Mouse (Mus musculus) CH12.LX (cell line): ENCODE results near the gene Insig2. TPM values are rescaled to one million over a fixed set of nuclear protein-coding genes. Genes with fewer than 3 reads are reported as not detected.

Experiments
- DNase-seq: peaks from one replicate; pipeline ENCODE4 v3.0.0-alpha.2; 2013; ENCODE audit errors: extremely low read depth
- H3K27ac ChIP-seq: 2 replicates; pipeline ENCODE4 v1.5.1; 2012; ENCODE audit warnings: low read depth, mild to moderate bottlenecking, control low read depth, moderate library complexity; ENCODE audit not compliant: insufficient read depth
- H3K27me3 ChIP-seq: replicated peaks from 2 replicates; pipeline ENCODE3; 2012; ENCODE audit warnings: inconsistent platforms
- H3K36me3 ChIP-seq, 2 experiments: replicated peaks in 1 of 2; 2 replicates each; pipeline versions ENCODE3 to v1.6.1; 2012; ENCODE audit warnings: inconsistent platforms in 1 of 2, low read length in 1 of 2, mild to moderate bottlenecking in 1 of 2, mixed read lengths in 1 of 2, moderate library complexity in 1 of 2; ENCODE audit not compliant: control insufficient read depth in 1 of 2, insufficient read depth in 1 of 2
- H3K4me1 ChIP-seq, 2 experiments: 2 replicates each; pipeline ENCODE4 v1.6.1; 2012; ENCODE audit warnings: inconsistent platforms in 1 of 2, moderate library complexity in 1 of 2; ENCODE audit not compliant: insufficient read depth in 2 of 2, control insufficient read depth in 1 of 2
- H3K4me2 ChIP-seq: 2 replicates; pipeline ENCODE4 v1.6.1; 2012; ENCODE audit warnings: low read depth, mild to moderate bottlenecking, control low read depth; ENCODE audit not compliant: poor library complexity, insufficient read depth, severe bottlenecking
- H3K4me3 ChIP-seq, 3 experiments: fragments of 150-350 bp in 1 of 3; sonication (generic) in 1 of 3; replicated peaks in 1 of 3; 2 replicates each; pipeline versions ENCODE3 to v1.5.1; 2011 to 2012; ENCODE audit warnings: low read depth in 2 of 3, low read length in 2 of 3, mild to moderate bottlenecking in 2 of 3, moderate library complexity in 2 of 3, control low read depth in 1 of 3, improper control_type of control experiment in 1 of 3, inconsistent platforms in 1 of 3, mixed read lengths in 1 of 3; ENCODE audit not compliant: poor library complexity in 1 of 3
- H3K79me2 ChIP-seq: replicated peaks from 2 replicates; pipeline ENCODE4 v1.6.1; 2012; ENCODE audit warnings: mild to moderate bottlenecking, moderate library complexity; ENCODE audit not compliant: control insufficient read depth, poor library complexity, insufficient read depth, severe bottlenecking; ENCODE audit errors: extremely low read depth
- H3K9ac ChIP-seq: 2 replicates; pipeline ENCODE4 v1.6.1; 2012; ENCODE audit warnings: low read depth, mild to moderate bottlenecking, control low read depth, moderate library complexity; ENCODE audit not compliant: insufficient read depth
- H3K9me3 ChIP-seq: replicated peaks from 2 replicates; pipeline ENCODE3; 2012; ENCODE audit warnings: low read length, inconsistent platforms, mixed read lengths
- CHD2 ChIP-seq: IDR thresholded peaks from 2 replicates; pipeline ENCODE4 v1.6.1; 2011; ENCODE audit warnings: low read length, improper control_type of control experiment
- ELF1 ChIP-seq: IDR thresholded peaks from 2 replicates; pipeline ENCODE4 v1.6.1; 2014; ENCODE audit warnings: low read depth, mild to moderate bottlenecking, inconsistent platforms, low read length, improper control_type of control experiment
- EP300 ChIP-seq: IDR thresholded peaks from 2 replicates; pipeline ENCODE4 v1.6.1; 2011; ENCODE audit warnings: low read length, improper control_type of control experiment
- HCFC1 ChIP-seq: IDR thresholded peaks from 2 replicates; pipeline ENCODE4 v1.6.1; 2012; ENCODE audit warnings: low read depth, mild to moderate bottlenecking, inconsistent platforms, low read length, improper control_type of control experiment
- IRF4 ChIP-seq: IDR thresholded peaks from 2 replicates; pipeline ENCODE4 v1.6.1; 2014; ENCODE audit warnings: low read depth, mild to moderate bottlenecking, inconsistent platforms, low read length, improper control_type of control experiment
- JUN ChIP-seq: IDR thresholded peaks from 2 replicates; pipeline ENCODE4 v1.6.1; 2011; ENCODE audit warnings: low read depth, mild to moderate bottlenecking, low read length, improper control_type of control experiment, moderate library complexity; ENCODE audit not compliant: insufficient read depth
- JUND ChIP-seq: conservative IDR thresholded peaks from 2 replicates; pipeline ENCODE4 v1.6.1; 2011; ENCODE audit warnings: low read depth, low read length, improper control_type of control experiment
- MAFK ChIP-seq: IDR thresholded peaks from 2 replicates; pipeline ENCODE4 v1.6.1; 2011; ENCODE audit warnings: low read length, improper control_type of control experiment; ENCODE audit not compliant: insufficient replicate concordance
- MAX ChIP-seq: IDR thresholded peaks from 2 replicates; pipeline ENCODE4 v1.6.1; 2011; ENCODE audit warnings: low read length, improper control_type of control experiment
- MEF2A ChIP-seq: IDR thresholded peaks from 2 replicates; pipeline ENCODE4 v1.6.1; 2014; ENCODE audit warnings: low read depth, mild to moderate bottlenecking, inconsistent platforms, low read length, improper control_type of control experiment, borderline replicate concordance
- MXI1 ChIP-seq: IDR thresholded peaks from 2 replicates; pipeline ENCODE4 v1.6.1; 2011; ENCODE audit warnings: mild to moderate bottlenecking, low read depth, low read length, improper control_type of control experiment
- POLR2A ChIP-seq: IDR thresholded peaks from 2 replicates; pipeline ENCODE4 v1.6.1; 2011; ENCODE audit warnings: low read depth, mild to moderate bottlenecking, improper control_type of control experiment, low read length
- POLR2AphosphoS2 ChIP-seq: IDR thresholded peaks from 2 replicates; pipeline ENCODE4 v1.6.1; 2011; ENCODE audit warnings: low read depth, low read length, improper control_type of control experiment
- UBTF ChIP-seq: IDR thresholded peaks from 2 replicates; pipeline ENCODE4 v1.6.1; 2012; ENCODE audit warnings: low read depth, mild to moderate bottlenecking, inconsistent platforms, low read length, improper control_type of control experiment, moderate library complexity
- ZC3H11A ChIP-seq: IDR thresholded peaks from 2 replicates; pipeline ENCODE4 v1.6.1; 2012; ENCODE audit warnings: low read depth, mild to moderate bottlenecking, inconsistent platforms, low read length, improper control_type of control experiment
- ZKSCAN1 ChIP-seq: IDR thresholded peaks from 2 replicates; pipeline ENCODE4 v1.6.1; 2012; ENCODE audit warnings: low read depth, inconsistent platforms, low read length, improper control_type of control experiment, borderline replicate concordance
- ZMIZ1 ChIP-seq: IDR thresholded peaks from 2 replicates; pipeline ENCODE4 v1.6.1; 2012; ENCODE audit warnings: low read depth, mild to moderate bottlenecking, inconsistent platforms, low read length, improper control_type of control experiment
- dilution Hi-C: fragments of 300-500 bp; cut with MboI; formaldehyde crosslinking; loops from 2 replicates; pipeline ENCODE4 v1.14.3; 2020; ENCODE audit warnings: low sequenced_read_pairs; ENCODE audit not compliant: extremely low pct_unique_long_range_greater_than_20kb, extremely low pct_ligation_motif_present
- in situ Hi-C: fragments of 300-500 bp; cut with MboI; formaldehyde crosslinking; loops from 3 replicates; pipeline ENCODE4 v1.14.3; 2019; ENCODE audit warnings: low sequenced_read_pairs, low pct_ligation_motif_present, low pct_unique_long_range_greater_than_20kb, mixed read lengths
- polyA plus RNA-seq: library from polyadenylated mRNA; unstranded; fragments of >175 nt; gene quantifications from 2 replicates; pipeline ENCODE4 v1.2.1, GENCODE M21; 2012; ENCODE audit warnings: low read depth; ENCODE audit not compliant: insufficient read length
- total RNA-seq, 2 experiments: library from RNA; depleted of rRNA; stranded (reverse); fragments of 300-350 nt in 1 of 2; fragments of >200 nt in 1 of 2; gene quantifications; 2 replicates each; pipeline ENCODE4 v1.2.3; 2012 to 2014

Gene Insig2
- total and polyA plus RNA-seq, 3 experiments = 20.1 to 37.7 (median 21.2) TPM

- no peak overlapping the region for H3K4me3 ChIP-seq
- H3K4me1 ChIP-seq = peaks cover 4 to 20% of the 10 kb centered on the region in 2 experiments
- H3K36me3 ChIP-seq = peaks cover 0 to 8% of the 10 kb centered on the region in 2 experiments
- H3K27ac ChIP-seq = no peak overlapping the region
- H3K9me3 ChIP-seq = no peaks in the 10 kb centered on the region
- in situ Hi-C loops (no loop called here), dilution Hi-C loops (no loop called here)
- no peak overlapping the region for H3K9ac ChIP-seq
- TF ChIP-seq JUN = no peak
- no peak for TF ChIP-seq MXI1
- no peak for TF ChIP-seq CHD2
- TF ChIP-seq MAX = no peak
- no peak for TF ChIP-seq ZC3H11A
- no peak for TF ChIP-seq MEF2A
- TF ChIP-seq IRF4 = no peak
- TF ChIP-seq JUND = no peak
- no peak for TF ChIP-seq UBTF
- TF ChIP-seq MAFK = no peak
- no peak for TF ChIP-seq ELF1
- no peak for TF ChIP-seq POLR2A
- TF ChIP-seq HCFC1 = no peak
- TF ChIP-seq ZKSCAN1 = no peak
- no peak for TF ChIP-seq ZMIZ1
- no peak for TF ChIP-seq POLR2AphosphoS2
- H3K27me3 ChIP-seq = no peaks in the 10 kb centered on the region
- no peak for DNase-seq
- peaks cover 14% of the 10 kb centered on the region for H3K79me2 ChIP-seq
- no peak overlapping the region for H3K4me2 ChIP-seq
Measured at GRCm38 (mm10) chr1:121330621-121331020, 1.8 kb downstream of the Insig2 start.

- H3K4me2 ChIP-seq = 0 out of 2 replicates have a peak overlapping the region, but pooled peaks have one; percentile 29
- 0 out of 2 replicates have a peak, but pooled peaks have one; percentile 21 for TF ChIP-seq EP300
- no peak for TF ChIP-seq POLR2AphosphoS2
- H3K9me3 ChIP-seq = no peaks in the 10 kb centered on the region
- DNase-seq = no peak
- H3K4me1 ChIP-seq = peaks cover 4 to 27% of the 10 kb centered on the region in 2 experiments
- H3K27me3 ChIP-seq = no peaks in the 10 kb centered on the region
- H3K27ac ChIP-seq = no peak overlapping the region
- H3K79me2 ChIP-seq = peaks cover 23% of the 10 kb centered on the region
- in situ Hi-C loops = no loop called here
- dilution Hi-C loops = no loop called here
- no peak overlapping the region for H3K4me3 ChIP-seq
- no peak overlapping the region; the same call in 1 of the 2 replicates for H3K9ac ChIP-seq
- peaks cover 0 to 8% of the 10 kb centered on the region in 2 experiments for H3K36me3 ChIP-seq
Measured at GRCm38 (mm10) chr1:121329391-121329790, 3.0 kb downstream of the Insig2 start.
